Mouse (Mus musculus) heart, embryonic 14.5 days (tissue): ENCODE results near the gene Prr12. TPM values are rescaled to one million over a fixed set of nuclear protein-coding genes. Genes with fewer than 3 reads are reported as not detected.

Experiments
- ATAC-seq: fragments of 200-750 bp; cut with Nextera tagmentation; 2 replicates; pipeline ENCODE4 v1.8.0; 2017; ENCODE audit warnings: low read depth, moderate TSS enrichment; ENCODE audit not compliant: insufficient number of reproducible peaks, insufficient read depth, low FRiP score
- H3K27ac ChIP-seq, 2 experiments: fragments of 200-500 bp in 1 of 2; fragments of 300-500 bp in 1 of 2; sonication (generic) in 1 of 2; replicated peaks in 1 of 2; 2 replicates each; pipeline ENCODE4 v1.5.1; 2012 to 2014; ENCODE audit warnings: low read depth in 2 of 2, low read length in 2 of 2, control low read depth in 1 of 2, mild to moderate bottlenecking in 1 of 2, mixed read lengths in 1 of 2; ENCODE audit not compliant: control insufficient read depth in 1 of 2, insufficient read depth in 1 of 2
- H3K27me3 ChIP-seq: fragments of 300-500 bp; sonication (generic); 2 replicates; pipeline ENCODE4 v1.6.1; 2014; ENCODE audit warnings: mild to moderate bottlenecking, low read length, control low read depth; ENCODE audit not compliant: control insufficient read depth, insufficient read depth
- H3K36me3 ChIP-seq: fragments of 300-500 bp; sonication (generic); 2 replicates; pipeline ENCODE4 v1.6.1; 2014; ENCODE audit warnings: mild to moderate bottlenecking, control low read depth, low read length, mixed read lengths; ENCODE audit not compliant: control insufficient read depth, insufficient read depth
- H3K4me1 ChIP-seq, 2 experiments: fragments of 200-500 bp in 1 of 2; fragments of 300-500 bp in 1 of 2; sonication (generic) in 1 of 2; 2 replicates each; pipeline ENCODE4 v1.6.1; 2012 to 2014; ENCODE audit warnings: low read length in 2 of 2, control low read depth in 1 of 2, mixed read lengths in 1 of 2; ENCODE audit not compliant: control insufficient read depth in 2 of 2, insufficient read depth in 2 of 2
- H3K4me2 ChIP-seq: fragments of 300-500 bp; sonication (generic); 2 replicates; pipeline ENCODE4 v1.6.1; 2014; ENCODE audit warnings: mild to moderate bottlenecking, low read length
- H3K4me3 ChIP-seq, 2 experiments: fragments of 200-500 bp in 1 of 2; fragments of 300-500 bp in 1 of 2; sonication (generic) in 1 of 2; 2 replicates each; pipeline ENCODE4 v1.5.1; 2012 to 2014; ENCODE audit warnings: low read length in 2 of 2, mild to moderate bottlenecking in 2 of 2, control low read depth in 1 of 2, low read depth in 1 of 2, moderate library complexity in 1 of 2; ENCODE audit not compliant: control insufficient read depth in 1 of 2, insufficient read depth in 1 of 2
- H3K9ac ChIP-seq: fragments of 300-500 bp; sonication (generic); 2 replicates; pipeline ENCODE4 v1.6.1; 2014; ENCODE audit warnings: mild to moderate bottlenecking, low read length
- H3K9me3 ChIP-seq: fragments of 300-500 bp; sonication (generic); 2 replicates; pipeline ENCODE4 v1.6.1; 2016; ENCODE audit warnings: low read length, control low read depth; ENCODE audit not compliant: control insufficient read depth
- WGBS: fragments of 180-500 bp; shearing (Covaris S2); extraction: QIAGEN DNeasy Blood & Tissue Kit; methylation state at CpG from one replicate; pipeline ENCODE4 v1.1.7; 2014; 5-methylcytosine and 5-hydroxymethylcytosine counted together
- polyA plus RNA-seq: library from polyadenylated mRNA; unstranded; fragments of >200 nt; fragmentation: Nextera tagmentation; extraction: Ambion mirVana; gene quantifications from 2 replicates; pipeline ENCODE4 v1.2.1, GENCODE M21; 2014

The Prr12 gene
- polyA plus RNA-seq, 1 experiment from 2014 or later: 8.7 TPM

- WGBS: under 1% methylated on average over 42 of the region's 42 CpGs
Observed at GRCm38 (mm10) chr7:44986192-44986878, 66.3 kb downstream of the Prr12 start, which contains the start of gene Prmt1. Gene Prmt1 (minus strand): TSS chr7:44986568.

GRCm38 (mm10) chr7:44985595-44986191 lies 67.0 kb downstream of the Prr12 start:
- Histone ChIP-seq H3K4me1 (peaks cover 12 to 29% of the 10 kb centered on the region in 2 experiments), H3K9ac (peak overlapping the region; percentile 99), H3K27me3 (no peaks in the 10 kb centered on the region), H3K9me3 (no peaks in the 10 kb centered on the region), H3K4me3 (peak overlapping the region; percentile 64 to 96), H3K4me2 (peak overlapping the region; percentile 78), H3K27ac (peak overlapping the region; percentile 70 to 96), H3K36me3 (peaks cover 48% of the 10 kb centered on the region)
- under 1% methylated on average over 42 of the region's 45 CpGs for WGBS
- peak; percentile 5 for ATAC-seq

More at GRCm38 (mm10) chr7:44986192-44986878, 66.3 kb downstream of the Prr12 start, which contains the start of gene Prmt1:
- Histone ChIP-seq H3K27ac (peak within 1 kb of the TSS; percentile 94 to 96), H3K4me3 (peak within 1 kb of the TSS; percentile 79 to 96), H3K9me3 (no peaks in the 10 kb centered on the region), H3K9ac (peak within 1 kb of the TSS; percentile 99), H3K36me3 (peaks cover 48% of the 10 kb centered on the region), H3K4me1 (peaks cover 12 to 29% of the 10 kb centered on the region in 2 experiments), H3K4me2 (peak within 1 kb of the TSS; percentile 84), H3K27me3 (no peaks in the 10 kb centered on the region)
- ATAC-seq: peak; percentile 95

DNA sequence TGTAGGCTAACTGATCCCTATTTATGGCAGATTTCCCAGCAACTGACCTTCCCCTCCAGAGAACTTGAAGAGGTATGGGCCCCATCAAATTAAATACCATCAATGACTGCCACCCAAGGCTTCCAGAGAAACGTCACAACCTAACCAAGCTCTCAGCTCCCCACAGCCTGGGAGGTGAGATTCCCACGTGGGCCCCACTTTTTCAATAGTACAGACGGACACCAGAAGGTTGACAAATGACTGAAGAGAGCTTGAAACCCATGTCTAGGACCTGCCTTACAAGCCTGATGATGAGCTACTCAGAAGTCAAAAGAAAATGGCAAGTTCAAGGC lies 67.9 kb downstream of the Prr12 start:
- peak overlapping the region in 1 of 2 experiments; percentile 96; a peak in 2 of 4 replicates for H3K27ac ChIP-seq
- no peak for ATAC-seq
- peak overlapping the region; percentile 78 for H3K4me2 ChIP-seq
- no peaks in the 10 kb centered on the region for H3K9me3 ChIP-seq
- H3K9ac ChIP-seq: peak overlapping the region; percentile 99
- H3K4me1 ChIP-seq: peaks cover 12 to 29% of the 10 kb centered on the region in 2 experiments
- 46% methylated on average over 3 of the region's 3 CpGs for WGBS
- peaks cover 49% of the 10 kb centered on the region for H3K36me3 ChIP-seq
- H3K27me3 ChIP-seq: no peaks in the 10 kb centered on the region
- peak overlapping the region; percentile 0 to 96; a peak in 3 of 4 replicates for H3K4me3 ChIP-seq

- Histone ChIP-seq H3K4me2 (peak overlapping the region; percentile 78; the same call in 1 of the 2 replicates), H3K9me3 (no peaks in the 10 kb centered on the region), H3K36me3 (peaks cover 50% of the 10 kb centered on the region), H3K27ac (peak overlapping the region in 1 of 2 experiments; percentile 96; a peak in 2 of 4 replicates), H3K9ac (peak overlapping the region; percentile 99), H3K27me3 (no peaks in the 10 kb centered on the region), H3K4me1 (peaks cover 12 to 29% of the 10 kb centered on the region in 2 experiments), H3K4me3 (peak overlapping the region in 1 of 2 experiments; percentile 96; a peak in 1 of 4 replicates)
- WGBS: 68% methylated on average over 7 of the region's 7 CpGs
- no peak for ATAC-seq
Observed at GRCm38 (mm10) chr7:44983944-44984832, 68.5 kb downstream of the Prr12 start.

GRCm38 (mm10) chr7:44983085-44983484 lies 69.6 kb downstream of the Prr12 start:
- Histone ChIP-seq H3K4me2 (no peak overlapping the region), H3K4me3 (no peak overlapping the region), H3K4me1 (peaks cover 10 to 22% of the 10 kb centered on the region in 2 experiments), H3K27me3 (no peaks in the 10 kb centered on the region), H3K27ac (0 out of 4 replicates have a peak overlapping the region, but pooled peaks of 1 of the 2 experiments have one; percentile 26), H3K9ac (no peak overlapping the region), H3K36me3 (peaks cover 59% of the 10 kb centered on the region), H3K9me3 (no peaks in the 10 kb centered on the region)
- ATAC-seq: no peak
- WGBS: 34% methylated on average over 6 of the region's 6 CpGs

GRCm38 (mm10) chr7:44981539-44981938 lies 71.1 kb downstream of the Prr12 start:
- Histone ChIP-seq H3K9me3 (no peaks in the 10 kb centered on the region), H3K27me3 (no peaks in the 10 kb centered on the region), H3K36me3 (peaks cover 74% of the 10 kb centered on the region), H3K4me1 (peaks cover 7 to 18% of the 10 kb centered on the region in 2 experiments), H3K4me2 (no peak overlapping the region), H3K4me3 (no peak overlapping the region), H3K9ac (no peak overlapping the region), H3K27ac (no peak overlapping the region)
- no peak for ATAC-seq
- 96% methylated on average over 8 of the region's 8 CpGs for WGBS

GRCm38 (mm10) chr7:44978300-44978699 lies 74.4 kb downstream of the Prr12 start:
- H3K27me3 ChIP-seq: no peaks in the 10 kb centered on the region
- peaks cover 78% of the 10 kb centered on the region for H3K36me3 ChIP-seq
- no peak overlapping the region for H3K4me3 ChIP-seq
- no peak overlapping the region for H3K27ac ChIP-seq
- no peak overlapping the region for H3K4me2 ChIP-seq
- no peak for ATAC-seq
- WGBS: 93% methylated on average over 3 of the region's 3 CpGs
- H3K9ac ChIP-seq: no peak overlapping the region
- H3K9me3 ChIP-seq: no peaks in the 10 kb centered on the region
- H3K4me1 ChIP-seq: peaks cover 0 to 14% of the 10 kb centered on the region in 2 experiments; a peak in 1 of 4 replicates
